Mouse (Mus musculus): ENCODE results near the gene Hnrnpl. TPM values are rescaled to one million over a fixed set of nuclear protein-coding genes. Genes with fewer than 3 reads are reported as not detected.

The Hnrnpl gene
- polyA plus RNA-seq, 1 experiment from 2014 or later, result 326 TPM

DNA sequence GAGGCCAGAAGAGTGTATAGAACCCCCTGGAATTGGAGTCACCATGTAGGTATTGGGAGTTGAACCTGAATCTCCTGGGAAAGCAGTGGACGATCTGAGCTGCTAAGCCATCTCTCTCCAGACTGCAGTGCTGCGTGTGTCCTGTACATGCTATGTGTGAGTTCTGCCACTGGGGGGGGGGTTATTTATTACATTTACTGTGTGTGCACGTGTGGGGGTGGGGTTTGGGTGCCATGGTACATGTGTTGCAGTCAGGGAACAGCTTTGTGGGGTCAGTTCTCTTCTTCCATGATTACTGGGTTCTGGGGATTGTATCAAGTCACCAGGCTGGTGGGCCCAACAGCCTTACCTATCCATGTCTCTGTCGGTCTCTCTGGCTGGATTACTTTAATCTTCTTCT lies 1.5 kb upstream of the Hnrnpl start:
- ATAC-seq (ENCODE audit: insufficient read depth, low FRiP score, low TSS enrichment) (no peak), DNase-seq (ENCODE audit: low spot score) (no peak)
- no peak overlapping the region for H3K4me2 ChIP-seq (ENCODE audit: low read depth)
- H3K36me3 ChIP-seq (ENCODE audit: control insufficient read depth, insufficient read depth, low read length), result no peaks in the 10 kb centered on the region
- H3K9ac ChIP-seq (ENCODE audit: low read length), result no peak overlapping the region
- WGBS, result 75% methylated on average over 4 of the region's 4 CpGs
- H3K27me3 ChIP-seq (ENCODE audit: control insufficient read depth, insufficient read depth, low read length), result no peaks in the 10 kb centered on the region
- no peak overlapping the region for H3K27ac ChIP-seq (ENCODE audit: low read depth, low read length)
- no peak overlapping the region for H3K4me3 ChIP-seq (ENCODE audit: low read depth, low read length)
- H3K9me3 ChIP-seq (ENCODE audit: control insufficient read depth, low read length), result no peaks in the 10 kb centered on the region
- H3K4me1 ChIP-seq (ENCODE audit: control insufficient read depth, insufficient read depth, low read length), result peaks cover 20% of the 10 kb centered on the region

DNA sequence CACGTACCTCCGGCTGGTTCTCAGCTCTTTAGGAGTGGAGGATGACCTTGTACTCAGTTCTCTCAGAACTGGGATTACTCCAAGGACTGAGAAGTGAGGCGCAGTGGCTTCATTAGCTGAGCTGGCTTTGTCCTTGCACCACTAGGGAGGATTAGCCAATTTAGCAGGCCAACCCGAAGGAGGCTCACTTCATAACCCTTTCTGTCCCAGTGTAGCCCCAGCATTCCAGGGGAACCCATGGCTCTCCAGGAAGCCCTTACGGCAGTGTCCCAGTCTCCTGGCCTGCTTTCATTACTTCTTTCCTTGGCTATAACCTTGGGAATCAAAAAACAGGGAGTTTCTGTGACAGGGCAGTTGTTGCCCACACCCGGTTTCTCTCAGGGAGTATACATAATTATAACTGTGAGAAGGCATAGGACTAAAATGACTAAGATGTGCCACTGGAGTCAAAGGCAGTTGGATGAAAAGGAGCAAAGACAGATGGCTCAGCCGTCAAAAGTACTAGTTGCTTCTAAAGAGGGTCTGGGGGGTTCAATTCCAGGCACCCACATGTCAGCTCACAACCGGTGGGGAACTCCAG lies 610 bp upstream of the Hnrnpl start:
- Histone ChIP-seq H3K27ac (ENCODE audit: low read depth, low read length) (peak overlapping the region; percentile 99; the same call in 1 of the 2 replicates), H3K9me3 (ENCODE audit: control insufficient read depth, low read length) (no peaks in the 10 kb centered on the region), H3K9ac (ENCODE audit: low read length) (peak overlapping the region; percentile 89), H3K4me1 (ENCODE audit: control insufficient read depth, insufficient read depth, low read length) (peaks cover 20% of the 10 kb centered on the region), H3K27me3 (ENCODE audit: control insufficient read depth, insufficient read depth, low read length) (no peaks in the 10 kb centered on the region), H3K36me3 (ENCODE audit: control insufficient read depth, insufficient read depth, low read length) (no peaks in the 10 kb centered on the region; the same call in 1 of the 2 replicates), H3K4me2 (ENCODE audit: low read depth) (peak overlapping the region; percentile 99), H3K4me3 (ENCODE audit: low read depth, low read length) (peak overlapping the region; percentile 85)
- ATAC-seq (ENCODE audit: insufficient read depth, low FRiP score, low TSS enrichment) (no peak), DNase-seq (ENCODE audit: low spot score) (no peak)
- 47% methylated on average over 6 of the region's 8 CpGs for WGBS

- ATAC-seq (ENCODE audit: insufficient read depth, low FRiP score, low TSS enrichment), result peak; percentile 72
- peak; percentile 95 for DNase-seq (ENCODE audit: low spot score)
- Histone ChIP-seq H3K9me3 (ENCODE audit: control insufficient read depth, low read length) (no peaks in the 10 kb centered on the region), H3K9ac (ENCODE audit: low read length) (peak overlapping the region; percentile 89), H3K27me3 (ENCODE audit: control insufficient read depth, insufficient read depth, low read length) (no peaks in the 10 kb centered on the region), H3K36me3 (ENCODE audit: control insufficient read depth, insufficient read depth, low read length) (peaks cover 7% of the 10 kb centered on the region), H3K4me1 (ENCODE audit: control insufficient read depth, insufficient read depth, low read length) (peaks cover 21% of the 10 kb centered on the region), H3K27ac (ENCODE audit: low read depth, low read length) (peak overlapping the region; percentile 99), H3K4me2 (ENCODE audit: low read depth) (peak overlapping the region; percentile 99), H3K4me3 (ENCODE audit: low read depth, low read length) (peak overlapping the region; percentile 85)
- WGBS, result 0% methylated on average over 31 of the region's 32 CpGs
Measured at GRCm38 (mm10) chr7:28808957-28809393, 634 bp downstream of the Hnrnpl start.

GRCm38 (mm10) chr7:28809401-28810089 lies 1.2 kb downstream of the Hnrnpl start:
- Histone ChIP-seq H3K36me3 (ENCODE audit: control insufficient read depth, insufficient read depth, low read length) (peaks cover 11% of the 10 kb centered on the region), H3K9me3 (ENCODE audit: control insufficient read depth, low read length) (no peaks in the 10 kb centered on the region), H3K27ac (ENCODE audit: low read depth, low read length) (peak overlapping the region; percentile 99), H3K9ac (ENCODE audit: low read length) (peak overlapping the region; percentile 89), H3K4me2 (ENCODE audit: low read depth) (peak overlapping the region; percentile 99), H3K27me3 (ENCODE audit: control insufficient read depth, insufficient read depth, low read length) (no peaks in the 10 kb centered on the region), H3K4me1 (ENCODE audit: control insufficient read depth, insufficient read depth, low read length) (peaks cover 21% of the 10 kb centered on the region), H3K4me3 (ENCODE audit: low read depth, low read length) (peak overlapping the region; percentile 85)
- DNase-seq (ENCODE audit: low spot score) (peak; percentile 76), ATAC-seq (ENCODE audit: insufficient read depth, low FRiP score, low TSS enrichment) (peak; percentile 36)
- under 1% methylated on average over 35 of the region's 35 CpGs for WGBS

GRCm38 (mm10) chr7:28810107-28811066 lies 2.0 kb downstream of the Hnrnpl start:
- Histone ChIP-seq H3K9ac (ENCODE audit: low read length) (peak overlapping the region; percentile 96), H3K36me3 (ENCODE audit: control insufficient read depth, insufficient read depth, low read length) (peaks cover 19% of the 10 kb centered on the region)
- under 1% methylated on average over 58 of the region's 70 CpGs for WGBS

DNA sequence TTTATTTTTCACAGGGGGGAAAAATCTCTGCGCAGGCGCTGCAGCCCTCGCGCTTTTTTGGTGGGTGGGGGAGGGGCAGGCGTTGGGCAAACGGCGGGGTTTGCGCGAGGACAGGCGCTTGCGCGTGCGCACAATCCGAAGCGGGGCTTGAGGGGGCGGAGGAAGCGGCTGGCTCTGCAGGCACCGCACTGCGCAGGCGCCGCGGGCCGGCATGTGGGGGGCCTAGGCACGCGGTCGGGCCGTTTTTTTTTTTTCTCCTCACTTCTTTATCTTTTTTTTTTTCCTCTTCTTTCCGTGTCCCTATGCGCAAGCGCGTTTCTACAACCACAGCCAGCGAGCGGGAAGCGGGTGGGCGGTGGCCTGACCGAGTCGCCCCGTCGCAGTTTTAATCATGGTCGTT lies 2.9 kb downstream of the Hnrnpl start:
- peak overlapping the region; percentile 98 for H3K27ac ChIP-seq (ENCODE audit: low read depth, low read length)
- H3K9ac ChIP-seq (ENCODE audit: low read length), result peak overlapping the region; percentile 96
- ATAC-seq (ENCODE audit: insufficient read depth, low FRiP score, low TSS enrichment) (no peak), DNase-seq (ENCODE audit: low spot score) (peak; percentile 96)
- no peaks in the 10 kb centered on the region for H3K9me3 ChIP-seq (ENCODE audit: control insufficient read depth, low read length)
- WGBS, result under 1% methylated on average over 40 of the region's 40 CpGs
- peaks cover 21% of the 10 kb centered on the region for H3K4me1 ChIP-seq (ENCODE audit: control insufficient read depth, insufficient read depth, low read length)
- peak overlapping the region; percentile 77 for H3K4me2 ChIP-seq (ENCODE audit: low read depth)
- H3K36me3 ChIP-seq (ENCODE audit: control insufficient read depth, insufficient read depth, low read length), result peaks cover 27% of the 10 kb centered on the region
- H3K27me3 ChIP-seq (ENCODE audit: control insufficient read depth, insufficient read depth, low read length), result no peaks in the 10 kb centered on the region
- H3K4me3 ChIP-seq (ENCODE audit: low read depth, low read length), result peak overlapping the region; percentile 82

More at GRCm38 (mm10) chr7:28810107-28811066, 2.0 kb downstream of the Hnrnpl start:
- ATAC-seq (ENCODE audit: insufficient read depth, low FRiP score, low TSS enrichment) (peak; percentile 88), DNase-seq (ENCODE audit: low spot score) (peak; percentile 96)
- H3K4me3 ChIP-seq (ENCODE audit: low read depth, low read length), result peak overlapping the region; percentile 85
- H3K27ac ChIP-seq (ENCODE audit: low read depth, low read length), result peak overlapping the region; percentile 99
- peak overlapping the region; percentile 99 for H3K4me2 ChIP-seq (ENCODE audit: low read depth)
- peaks cover 21% of the 10 kb centered on the region for H3K4me1 ChIP-seq (ENCODE audit: control insufficient read depth, insufficient read depth, low read length)
- H3K27me3 ChIP-seq (ENCODE audit: control insufficient read depth, insufficient read depth, low read length), result no peaks in the 10 kb centered on the region
- H3K9me3 ChIP-seq (ENCODE audit: control insufficient read depth, low read length), result no peaks in the 10 kb centered on the region

DNA sequence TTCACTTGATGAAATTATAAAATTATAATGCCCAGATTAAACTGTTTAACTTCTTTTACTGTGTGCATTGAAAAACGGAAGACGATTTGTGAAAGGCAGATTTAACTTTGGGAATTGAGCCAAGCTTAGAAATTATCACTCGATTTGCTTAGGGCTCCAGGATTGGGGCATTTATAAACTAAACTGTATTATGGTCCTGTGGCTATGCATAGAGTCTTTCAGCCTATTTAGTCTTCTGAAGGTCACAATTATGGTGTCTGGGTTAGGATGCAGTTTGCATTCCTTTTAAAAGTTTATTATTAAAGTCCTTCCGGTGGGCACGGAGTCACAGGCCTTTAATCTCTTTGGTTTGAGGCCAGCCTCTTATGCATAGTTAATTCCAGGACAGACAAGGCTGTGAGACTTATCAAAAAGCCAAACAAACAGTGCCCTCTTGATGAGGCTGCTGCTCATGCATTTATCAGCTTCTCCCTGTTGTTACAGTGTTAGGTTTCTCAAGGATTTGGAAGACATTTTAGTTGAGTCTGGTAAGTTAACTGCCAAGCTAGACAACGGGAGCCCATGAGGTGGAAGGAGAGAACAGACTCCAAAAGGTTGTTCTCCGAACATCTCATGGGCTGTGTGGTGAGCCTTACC lies 3.4 kb downstream of the Hnrnpl start:
- Histone ChIP-seq H3K36me3 (ENCODE audit: control insufficient read depth, insufficient read depth, low read length) (peaks cover 31% of the 10 kb centered on the region), H3K9ac (ENCODE audit: low read length) (peak overlapping the region; percentile 96), H3K4me2 (ENCODE audit: low read depth) (peak overlapping the region; percentile 77), H3K27me3 (ENCODE audit: control insufficient read depth, insufficient read depth, low read length) (no peaks in the 10 kb centered on the region), H3K27ac (ENCODE audit: low read depth, low read length) (no peak overlapping the region), H3K4me3 (ENCODE audit: low read depth, low read length) (peak overlapping the region; percentile 82), H3K4me1 (ENCODE audit: control insufficient read depth, insufficient read depth, low read length) (peaks cover 23% of the 10 kb centered on the region), H3K9me3 (ENCODE audit: control insufficient read depth, low read length) (no peaks in the 10 kb centered on the region)
- 15% methylated on average over 7 of the region's 7 CpGs for WGBS
- DNase-seq (ENCODE audit: low spot score) (no peak), ATAC-seq (ENCODE audit: insufficient read depth, low FRiP score, low TSS enrichment) (no peak)

DNA sequence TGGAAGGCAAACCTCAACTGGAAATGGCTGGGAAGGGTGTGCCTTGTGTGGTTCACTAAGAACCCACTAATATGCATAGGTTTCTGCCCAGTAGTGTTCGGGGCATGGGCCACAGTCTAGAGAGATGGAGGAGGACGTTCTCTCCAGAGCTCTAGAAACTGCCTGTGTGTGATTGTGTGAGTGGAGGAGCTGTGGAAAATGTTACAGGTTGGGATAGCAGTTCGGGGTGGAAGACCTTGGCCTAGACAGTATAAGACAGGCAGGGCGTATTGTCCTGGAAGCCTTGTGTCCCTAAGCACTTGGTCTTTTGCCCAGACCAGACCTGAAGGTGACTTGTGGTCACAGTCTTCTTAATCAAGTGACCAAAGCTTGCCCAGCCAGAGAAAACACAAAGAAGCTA lies 4.1 kb downstream of the Hnrnpl start:
- WGBS, result 76% methylated on average over 4 of the region's 4 CpGs
- Histone ChIP-seq H3K27me3 (ENCODE audit: control insufficient read depth, insufficient read depth, low read length) (no peaks in the 10 kb centered on the region), H3K4me1 (ENCODE audit: control insufficient read depth, insufficient read depth, low read length) (peaks cover 24% of the 10 kb centered on the region), H3K4me2 (ENCODE audit: low read depth) (peak overlapping the region; percentile 77), H3K4me3 (ENCODE audit: low read depth, low read length) (peak overlapping the region; percentile 82), H3K9ac (ENCODE audit: low read length) (peak overlapping the region; percentile 96), H3K36me3 (ENCODE audit: control insufficient read depth, insufficient read depth, low read length) (peaks cover 35% of the 10 kb centered on the region), H3K27ac (ENCODE audit: low read depth, low read length) (no peak overlapping the region), H3K9me3 (ENCODE audit: control insufficient read depth, low read length) (no peaks in the 10 kb centered on the region)
- no peak for DNase-seq (ENCODE audit: low spot score)
- no peak for ATAC-seq (ENCODE audit: insufficient read depth, low FRiP score, low TSS enrichment)
